Mouse (Mus musculus) G1E (cell line): ENCODE data around the gene Gba2. TPM values are rescaled to one million over a fixed set of nuclear protein-coding genes. Genes with fewer than 3 reads are reported as not detected.

Experiments
- ATAC-seq: 2 replicates; pipeline ENCODE4 v1.8.0; 2016; ENCODE audit warnings: mild to moderate bottlenecking; ENCODE audit not compliant: insufficient number of reproducible peaks, poor library complexity, low FRiP score, severe bottlenecking; ENCODE audit errors: extremely low read depth
- DNase-seq: peaks from one replicate; pipeline ENCODE4 v3.0.0; 2012; ENCODE audit warnings: low spot score
- H3K27me3 ChIP-seq: 2 replicates; pipeline ENCODE4 v1.6.1; 2012; ENCODE audit warnings: mild to moderate bottlenecking, low read length, inconsistent platforms; ENCODE audit not compliant: insufficient read depth
- H3K36me3 ChIP-seq: replicated peaks from 2 replicates; pipeline ENCODE3; 2012; ENCODE audit warnings: mild to moderate bottlenecking, inconsistent platforms
- H3K4me1 ChIP-seq: 2 replicates; pipeline ENCODE4 v1.6.1; 2012; ENCODE audit warnings: low read depth, low read length, inconsistent platforms, mixed read lengths; ENCODE audit not compliant: insufficient read depth
- H3K4me3 ChIP-seq: 2 replicates; pipeline ENCODE4 v1.5.1; 2012; ENCODE audit warnings: low read depth, mild to moderate bottlenecking, inconsistent platforms, low read length, moderate library complexity, mixed read lengths
- H3K9me3 ChIP-seq: replicated peaks from 2 replicates; pipeline ENCODE4 v1.6.1; 2012; ENCODE audit warnings: inconsistent platforms
- CTCF ChIP-seq: IDR thresholded peaks from 2 replicates; pipeline ENCODE4 v1.5.1; 2012; ENCODE audit warnings: low read depth, low read length, inconsistent platforms, mixed read lengths
- GATA1 ChIP-seq: IDR thresholded peaks from 2 replicates; pipeline ENCODE4 v1.6.1; 2012; ENCODE audit warnings: borderline replicate concordance, low read length, inconsistent platforms, mixed read lengths
- GATA2 ChIP-seq: IDR thresholded peaks from 2 replicates; pipeline ENCODE4 v1.6.1; 2012; ENCODE audit warnings: low read depth, low read length, inconsistent platforms, borderline replicate concordance
- POLR2AphosphoS5 ChIP-seq: IDR thresholded peaks from 2 replicates; pipeline ENCODE4 v1.6.1; 2012; ENCODE audit warnings: low read depth, low read length, inconsistent platforms; ENCODE audit not compliant: insufficient replicate concordance
- TAL1 ChIP-seq: conservative IDR thresholded peaks from 2 replicates; pipeline ENCODE4 v1.6.1; 2012; ENCODE audit warnings: low read depth, low read length, inconsistent platforms, mixed read lengths
- polyA plus RNA-seq: library from polyadenylated mRNA; stranded (reverse); fragments of >175 nt; gene quantifications from 2 replicates; pipeline ENCODE4 v1.2.3, GENCODE M21; 2012
- total RNA-seq, 2 experiments: library from RNA; stranded (forward) in 1 of 2; stranded (reverse) in 1 of 2; fragments of 200-1000 nt in 1 of 2; fragments of >200 nt in 1 of 2; fragmentation: Nextera tagmentation in 1 of 2; gene quantifications; 2 replicates each; pipeline ENCODE4 v1.2.3; 2014 to 2017

Gene Gba2
- 21.4 and 23.8 TPM in 2 replicates for total RNA-seq (2014; fragmentation: Nextera tagmentation)
- total RNA-seq (2017): 12.6 and 14.1 TPM in 2 replicates
- 14.5 and 18.3 TPM in 2 replicates for polyA plus RNA-seq

DNA sequence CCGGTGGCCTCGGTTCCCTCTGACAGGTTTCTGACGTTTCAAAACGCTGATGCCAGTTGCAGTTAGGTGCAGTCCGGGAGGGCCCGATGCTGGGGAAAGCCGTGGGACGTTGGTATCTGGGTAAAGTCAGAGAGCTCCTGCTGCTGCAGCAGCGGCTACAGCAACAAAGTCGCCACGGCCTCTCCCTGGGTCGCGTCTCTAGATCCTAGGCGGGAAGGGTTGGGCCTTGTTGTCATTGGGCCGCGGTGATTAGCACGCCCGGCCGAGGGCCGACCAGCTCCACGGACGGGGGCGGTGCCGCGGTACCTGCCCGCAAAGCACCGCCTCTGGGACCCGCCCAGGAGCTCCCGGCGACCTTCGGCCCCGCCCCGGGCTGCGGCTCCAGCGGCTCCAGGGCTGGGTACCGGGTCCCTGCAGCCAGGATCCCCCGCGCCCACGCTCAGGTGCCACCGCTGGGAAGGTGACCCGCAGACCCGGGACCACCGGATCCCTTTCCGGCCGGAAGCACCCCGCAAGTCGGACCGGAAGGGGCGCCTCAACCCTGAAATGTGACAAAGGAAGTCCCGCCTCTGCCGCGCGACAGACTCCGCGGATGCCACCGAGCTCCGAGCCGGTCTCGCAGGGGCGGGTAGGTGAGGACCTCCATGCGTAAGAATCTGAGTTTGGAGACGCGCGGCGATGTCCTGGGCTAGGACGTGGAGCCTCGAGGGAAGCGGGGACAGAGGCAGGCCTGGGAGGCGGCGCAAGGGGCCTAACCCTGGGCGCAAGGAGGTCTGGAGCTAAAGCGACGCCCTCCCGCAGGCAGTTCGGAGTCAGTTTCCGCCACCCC is at the start of gene Gba2, which contains the start of gene Rgp1:
Gene Gba2 (minus strand): TSS at position 498 of the 829 bp plus-strand sequence.
Gene Rgp1 (plus strand): TSS at position 340 of the 829 bp plus-strand sequence.
- peaks cover 71% of the 10 kb centered on the region for H3K36me3 ChIP-seq
- TF ChIP-seq TAL1: no peak
- TF ChIP-seq GATA2: no peak
- TF ChIP-seq CTCF: no peak
- peak; percentile 92 for ATAC-seq
- peaks cover 74% of the 10 kb centered on the region for H3K4me1 ChIP-seq
- H3K27me3 ChIP-seq: no peaks in the 10 kb centered on the region
- DNase-seq: peak; percentile 89
- H3K9me3 ChIP-seq: no peaks in the 10 kb centered on the region
- peak within 1 kb of the TSS; percentile 77 for H3K4me3 ChIP-seq

DNA sequence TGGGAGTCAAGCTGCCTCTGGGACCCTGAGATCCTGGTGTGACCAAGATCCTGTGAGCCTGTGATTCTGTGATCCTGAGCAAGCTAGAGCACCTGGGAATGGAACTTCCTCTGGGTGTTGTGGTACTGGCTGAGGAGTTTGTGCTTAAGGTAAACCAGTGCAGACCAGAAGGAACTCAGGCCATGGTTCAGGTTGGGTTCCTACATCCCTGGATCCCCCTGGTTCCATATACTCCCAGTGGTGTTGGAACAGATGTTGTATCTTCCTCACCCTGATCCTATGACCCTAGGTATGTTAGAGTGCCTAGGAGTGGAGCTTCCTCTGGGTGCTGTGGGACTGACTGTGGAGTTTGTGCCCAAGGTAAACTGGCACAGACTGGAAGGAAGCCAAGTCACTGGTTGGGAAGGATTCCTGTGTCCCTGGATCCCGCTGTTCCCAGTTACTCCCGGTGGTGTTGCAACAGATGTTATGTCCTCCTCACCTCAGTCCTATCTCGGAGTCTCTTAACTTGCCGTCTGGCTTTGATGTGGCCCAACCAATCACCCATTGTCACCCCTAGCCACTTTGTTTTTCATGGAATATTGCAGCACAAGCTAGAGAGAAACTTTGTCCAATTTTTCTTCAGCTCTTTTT is 41.6 kb upstream of the Gba2 start:
- TF ChIP-seq GATA2: no peak
- TF ChIP-seq CTCF: no peak
- Histone ChIP-seq H3K27me3 (no peaks in the 10 kb centered on the region), H3K4me3 (no peak overlapping the region), H3K36me3 (no peaks in the 10 kb centered on the region), H3K4me1 (no peaks in the 10 kb centered on the region), H3K9me3 (peaks cover 11% of the 10 kb centered on the region)
- no peak for DNase-seq
- ATAC-seq: no peak

DNA sequence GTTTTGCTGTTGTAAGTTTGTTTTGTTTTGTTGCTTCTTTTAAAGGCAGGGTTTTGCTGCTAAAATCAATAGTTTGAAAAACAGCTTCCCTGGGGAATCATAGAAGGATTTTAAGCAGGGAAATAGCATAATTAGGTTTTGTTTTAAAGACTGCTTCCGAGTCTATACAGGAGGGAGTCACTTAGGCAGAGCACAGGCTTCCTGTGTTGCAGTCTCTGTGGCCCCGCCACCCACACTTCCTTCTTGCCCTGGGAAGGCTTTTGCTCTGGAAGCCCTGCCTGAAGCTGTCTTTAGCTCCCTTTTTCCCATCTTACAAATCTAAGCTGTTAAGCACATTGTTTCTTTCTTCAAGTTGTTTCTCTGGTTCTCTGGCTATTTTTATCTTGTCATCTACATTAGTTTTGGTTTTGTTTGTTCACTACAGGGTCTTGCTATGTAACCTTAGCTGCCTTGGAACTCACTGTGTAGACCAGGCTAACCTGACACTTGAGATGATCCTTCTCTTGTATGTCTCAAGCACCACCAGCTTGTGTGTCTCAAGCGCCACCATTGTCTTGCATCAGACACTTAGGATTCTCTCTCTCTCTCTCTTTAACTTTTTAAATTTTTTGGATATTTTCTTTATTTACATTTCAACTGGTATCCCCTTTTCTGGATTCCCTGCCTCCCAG is 34.5 kb upstream of the Gba2 start:
- Histone ChIP-seq H3K4me3 (peak overlapping the region; percentile 59; the same call in 1 of the 2 replicates), H3K27me3 (no peaks in the 10 kb centered on the region), H3K4me1 (peaks cover 30% of the 10 kb centered on the region), H3K9me3 (no peaks in the 10 kb centered on the region), H3K36me3 (no peaks in the 10 kb centered on the region)
- peak; percentile 76 for ATAC-seq
- no peak for TF ChIP-seq GATA1
- TF ChIP-seq POLR2AphosphoS5: no peak
- no peak for TF ChIP-seq TAL1
- no peak for TF ChIP-seq CTCF
- no peak for TF ChIP-seq GATA2
- no peak for DNase-seq

DNA sequence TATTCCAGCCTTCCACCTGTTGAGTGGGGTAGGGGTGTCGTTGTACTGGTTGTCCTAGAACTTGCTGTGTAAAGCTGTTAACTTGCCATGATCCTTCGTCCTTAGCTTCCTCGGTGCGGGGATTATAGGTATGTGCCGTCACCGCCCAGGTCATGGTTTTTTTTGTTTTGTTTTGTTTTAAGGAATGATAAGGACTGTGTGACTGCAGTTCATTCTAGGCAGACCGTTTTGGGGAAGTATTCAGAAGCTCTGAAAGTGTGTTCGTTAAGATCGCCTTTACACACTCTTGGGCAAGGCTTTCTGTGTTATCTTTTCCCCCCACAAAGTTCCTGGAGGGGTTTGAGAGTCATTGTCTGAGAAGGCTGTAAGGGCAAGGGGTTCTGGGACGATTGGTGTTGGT is 33.9 kb upstream of the Gba2 start:
- no peaks in the 10 kb centered on the region for H3K9me3 ChIP-seq
- H3K36me3 ChIP-seq: no peaks in the 10 kb centered on the region
- DNase-seq: no peak
- H3K4me3 ChIP-seq: peak overlapping the region; percentile 59; the same call in 1 of the 2 replicates
- TF ChIP-seq GATA2 (no peak), TAL1 (peak; percentile 25; the same call in 1 of the 2 replicates)
- H3K4me1 ChIP-seq: peaks cover 33% of the 10 kb centered on the region
- peak; percentile 63 for ATAC-seq
- no peaks in the 10 kb centered on the region for H3K27me3 ChIP-seq

DNA sequence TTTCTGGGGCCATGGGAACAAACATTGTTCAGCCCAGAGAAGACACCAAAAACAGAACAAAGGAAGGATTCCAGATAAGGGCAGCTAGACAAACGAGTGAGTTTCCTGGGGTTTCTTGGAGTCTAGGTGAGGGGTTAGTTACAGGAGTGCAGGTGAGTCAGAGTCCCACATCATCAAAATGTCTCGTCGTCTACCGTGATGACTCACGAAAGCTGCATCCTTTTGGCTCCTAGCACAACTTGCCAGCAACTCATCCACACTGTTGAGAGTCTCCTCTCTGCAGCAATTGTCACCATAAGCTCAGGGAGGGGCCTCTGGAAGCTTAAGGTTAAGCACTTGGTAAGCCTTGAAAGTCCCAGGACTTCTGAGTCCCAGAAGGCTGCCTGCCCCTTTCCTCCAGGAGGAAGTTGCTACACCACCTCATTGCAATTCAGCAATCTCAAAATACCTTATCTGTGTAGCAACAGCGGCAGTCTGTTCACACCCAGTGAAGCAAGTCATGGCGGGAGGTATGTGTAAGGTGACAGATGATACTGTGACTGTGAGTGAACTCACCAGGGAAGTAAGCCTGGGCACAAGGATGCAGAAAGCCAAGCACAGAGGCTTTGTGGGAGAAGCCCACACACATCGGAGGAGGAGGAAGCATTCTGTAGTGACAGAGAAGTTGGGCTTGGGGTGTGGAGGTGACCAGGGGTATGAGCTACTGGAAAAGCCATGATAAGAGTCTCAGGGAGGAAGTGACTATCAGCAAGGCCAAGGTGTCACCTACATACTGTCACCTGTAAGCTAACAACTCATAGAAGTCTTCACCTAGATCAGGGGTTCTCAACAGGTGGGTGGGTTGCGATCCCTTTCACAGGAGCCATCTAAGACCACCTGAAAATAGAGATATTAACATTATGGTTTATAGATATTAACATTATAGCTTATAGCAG is 26.3 kb upstream of the Gba2 start:
- Histone ChIP-seq H3K27me3 (no peaks in the 10 kb centered on the region), H3K4me3 (peak overlapping the region; percentile 18; the same call in 1 of the 2 replicates), H3K36me3 (no peaks in the 10 kb centered on the region), H3K9me3 (no peaks in the 10 kb centered on the region), H3K4me1 (peaks cover 56% of the 10 kb centered on the region)
- TF ChIP-seq GATA1: no peak
- peak; percentile 63 for TF ChIP-seq TAL1
- ATAC-seq: peak; percentile 67
- peak; percentile 36 for DNase-seq

DNA sequence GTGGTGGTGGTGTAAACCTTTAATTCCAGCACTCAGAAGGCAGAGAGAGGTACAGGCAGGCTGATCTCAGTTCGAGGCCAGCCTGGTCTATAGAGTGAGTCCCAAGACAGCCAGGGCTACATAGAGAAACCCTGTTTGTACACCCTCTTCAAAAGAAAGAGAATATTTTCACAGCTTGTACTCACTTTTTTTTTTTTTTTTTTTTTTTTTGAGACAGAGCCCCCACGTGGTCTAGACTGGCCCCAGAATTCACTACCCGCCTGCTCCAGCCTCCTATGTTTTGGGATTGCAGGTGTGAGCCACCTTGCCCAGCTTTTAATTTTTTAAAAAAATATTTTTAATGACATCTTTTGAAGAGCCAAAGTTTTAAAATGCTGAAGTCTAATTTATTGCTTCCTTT is 25.4 kb upstream of the Gba2 start:
- Histone ChIP-seq H3K27me3 (no peaks in the 10 kb centered on the region), H3K36me3 (no peaks in the 10 kb centered on the region), H3K9me3 (no peaks in the 10 kb centered on the region), H3K4me3 (no peak overlapping the region), H3K4me1 (peaks cover 64% of the 10 kb centered on the region)
- DNase-seq (no peak), ATAC-seq (no peak)
- TF ChIP-seq TAL1 (no peak), CTCF (no peak), GATA2 (no peak), GATA1 (no peak), POLR2AphosphoS5 (no peak)
